Mouse (Mus musculus): ENCODE data around the gene Ciao2b.
"Not testable (repeated sequence)": the region's sequence is repeated elsewhere in the genome, so short reads cannot be mapped to it uniquely, and the experiment has no call there.

Ciao2b gene

DNA sequence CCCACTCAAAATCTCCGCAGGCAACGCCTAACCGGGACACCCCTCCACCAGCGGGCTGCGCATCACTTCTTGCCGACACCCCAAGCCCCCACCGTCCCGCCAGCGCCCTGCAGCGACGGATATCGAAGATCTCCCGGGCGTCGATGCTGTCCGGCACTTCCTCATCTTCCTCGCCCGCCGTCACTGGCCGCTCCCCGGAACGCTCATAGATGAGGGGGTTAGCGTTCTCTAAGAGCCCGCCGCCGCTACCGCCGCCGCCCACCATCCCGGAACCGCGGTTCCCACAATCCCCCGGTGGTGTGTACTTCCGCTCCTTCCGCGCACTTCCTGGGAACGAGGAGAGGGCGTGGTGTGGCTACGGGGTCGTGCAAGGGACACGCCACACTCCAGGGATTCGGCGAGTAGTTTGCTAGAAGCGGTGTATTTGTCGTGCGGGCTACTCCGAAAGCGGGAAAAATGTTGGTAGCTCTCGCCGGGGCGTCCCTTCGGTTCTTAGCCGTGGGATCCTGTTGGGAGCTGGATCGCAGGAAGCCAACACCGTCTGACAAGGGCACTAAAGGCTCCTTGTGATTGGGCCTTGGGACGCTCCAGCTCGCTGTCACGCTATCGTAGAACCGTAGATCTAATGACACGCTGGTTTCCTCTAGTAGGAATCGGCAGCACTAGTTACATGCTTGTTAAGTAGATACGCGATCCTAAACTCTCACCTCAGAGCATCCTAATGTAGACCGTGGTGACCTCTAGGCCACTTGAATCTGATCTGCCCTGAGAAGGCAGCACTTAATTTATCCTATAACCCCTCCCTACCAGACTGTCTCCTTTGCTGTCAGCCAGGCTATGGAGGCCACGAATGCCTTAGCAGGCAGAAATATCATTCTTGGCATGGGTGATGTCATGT, at the start of gene Ciao2b:
Ciao2b (minus strand) TSS at position 540 of the 898 bp plus-strand sequence.
- DNase-seq (ENCODE audit: low read depth, low spot score), result peak; percentile 90

DNA sequence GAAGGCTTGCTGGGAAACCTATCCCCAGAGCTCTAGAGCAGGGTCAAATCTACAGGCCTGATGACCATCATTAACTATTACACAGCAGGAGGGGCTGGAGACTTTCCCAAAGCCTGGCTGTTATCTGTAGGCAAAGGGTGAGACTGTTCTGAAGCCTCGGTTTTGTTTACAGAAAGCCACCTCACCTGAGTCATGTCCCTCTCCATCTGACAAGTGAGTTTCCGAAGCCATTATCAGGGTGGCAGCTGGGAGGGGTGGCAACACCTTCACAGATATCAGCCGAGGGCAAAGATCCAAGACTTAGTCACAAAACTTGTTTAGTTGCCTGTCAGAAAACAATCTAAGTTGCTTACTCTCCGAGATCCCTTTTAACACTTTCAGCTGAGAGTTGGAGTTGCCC, 46.7 kb upstream of the Ciao2b start:
- no peak for DNase-seq (ENCODE audit: low read depth, low spot score)

DNA sequence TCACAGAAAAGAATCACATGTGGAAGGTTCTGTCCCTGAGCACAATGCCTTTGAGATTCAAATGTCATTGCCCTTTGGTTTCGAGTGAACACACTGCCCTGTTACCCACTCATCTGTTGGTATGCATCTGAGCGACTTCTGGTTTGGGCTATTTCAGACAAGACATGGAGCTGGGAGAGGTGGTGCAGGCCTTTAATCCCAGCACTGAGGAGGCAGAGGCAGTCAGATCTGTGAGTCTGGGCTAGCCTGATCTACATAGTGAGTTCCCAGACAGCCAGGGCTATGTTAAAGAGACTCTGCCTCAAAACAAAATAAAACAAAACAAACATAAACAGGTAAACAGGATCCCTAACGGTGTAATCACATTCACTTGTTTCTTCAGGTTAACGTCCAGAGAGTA, 13.8 kb upstream of the Ciao2b start:
- no peak for DNase-seq (ENCODE audit: low read depth, low spot score)

DNA sequence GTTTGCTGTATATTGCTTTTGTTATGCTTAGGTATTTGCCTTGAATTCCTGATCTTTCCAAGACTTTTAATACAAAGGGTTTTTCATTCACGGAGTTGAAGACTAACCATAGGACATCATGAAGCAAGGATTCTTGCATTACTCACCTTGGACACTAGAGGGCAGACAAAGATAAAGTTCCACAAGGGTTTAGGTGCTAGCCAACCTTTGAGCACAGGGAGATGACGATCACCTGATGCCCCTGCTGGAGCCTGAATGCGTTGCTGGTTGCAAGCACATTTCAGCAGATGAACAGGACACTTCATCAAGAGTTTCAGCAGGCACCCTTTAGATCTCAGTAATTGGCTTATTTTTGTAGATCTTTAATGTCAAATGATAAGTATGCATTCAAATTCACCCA, 13.2 kb upstream of the Ciao2b start:
- DNase-seq (ENCODE audit: low read depth, low spot score), result peak; percentile 94

DNA sequence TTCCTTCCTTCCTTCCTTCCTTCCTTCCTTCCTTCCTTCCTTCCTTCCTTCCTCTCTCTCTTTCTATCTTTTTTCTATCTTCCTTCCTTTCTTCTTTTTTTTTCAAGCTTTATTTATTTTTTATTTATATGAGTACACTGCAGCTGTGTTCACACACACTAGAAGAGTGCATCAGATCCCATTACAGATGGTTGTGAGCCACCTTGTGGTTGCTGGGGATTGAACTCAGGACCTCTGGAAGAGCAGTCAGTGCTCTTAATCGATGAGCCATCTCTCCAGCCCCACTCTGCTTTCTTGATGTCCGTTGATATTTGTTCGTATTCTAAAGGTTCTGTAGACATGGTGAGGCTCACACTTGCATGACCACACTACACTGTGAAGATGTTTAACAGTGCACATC, 2.4 kb upstream of the Ciao2b start:
- not testable (repeated sequence) for DNase-seq (ENCODE audit: low read depth, low spot score)

DNA sequence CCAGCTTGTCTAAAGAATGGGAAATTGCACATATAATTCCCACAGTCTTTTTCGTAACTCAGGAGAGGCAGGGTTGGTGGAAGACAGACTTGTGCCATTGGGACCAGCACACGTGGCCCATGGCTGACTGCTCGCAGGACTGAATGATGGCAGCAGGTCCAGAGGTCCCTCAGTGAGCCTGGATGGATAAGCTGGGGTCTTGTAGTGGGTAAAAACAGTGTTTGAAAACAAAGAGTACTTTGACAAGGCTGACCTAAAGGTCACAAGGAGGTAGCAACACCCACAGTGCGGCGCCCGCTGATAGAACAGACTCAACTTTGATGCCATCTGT, 524 bp upstream of the Ciao2b start:
- no peak for DNase-seq (ENCODE audit: low read depth, low spot score)

DNA sequence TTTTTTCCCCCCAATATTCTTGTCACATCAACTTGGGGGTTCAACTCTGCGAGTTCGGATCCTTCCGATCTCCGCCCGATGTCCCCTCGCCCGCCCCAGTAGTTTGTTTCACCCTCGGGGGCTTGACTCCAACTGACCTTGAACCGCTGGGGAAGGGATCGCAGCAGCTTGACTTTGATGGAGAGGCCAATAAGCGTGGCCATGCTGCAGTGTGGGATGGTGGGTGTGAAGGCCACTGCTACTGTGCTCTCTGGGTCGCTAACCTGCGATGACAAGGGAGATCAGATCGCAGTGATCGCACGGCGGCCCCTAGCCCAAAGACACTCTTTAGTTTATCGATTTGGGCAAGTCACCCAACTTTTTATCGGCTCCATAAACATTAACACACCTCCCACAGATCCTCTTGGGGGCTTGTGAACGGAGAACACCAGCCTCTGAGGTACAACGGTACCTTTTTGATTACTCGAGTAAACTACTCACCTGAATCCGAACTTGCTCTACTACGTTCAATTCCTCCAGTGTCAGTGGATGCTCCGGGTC, 864 bp downstream of the Ciao2b start:
- DNase-seq (ENCODE audit: low read depth, low spot score), result peak; percentile 12

DNA sequence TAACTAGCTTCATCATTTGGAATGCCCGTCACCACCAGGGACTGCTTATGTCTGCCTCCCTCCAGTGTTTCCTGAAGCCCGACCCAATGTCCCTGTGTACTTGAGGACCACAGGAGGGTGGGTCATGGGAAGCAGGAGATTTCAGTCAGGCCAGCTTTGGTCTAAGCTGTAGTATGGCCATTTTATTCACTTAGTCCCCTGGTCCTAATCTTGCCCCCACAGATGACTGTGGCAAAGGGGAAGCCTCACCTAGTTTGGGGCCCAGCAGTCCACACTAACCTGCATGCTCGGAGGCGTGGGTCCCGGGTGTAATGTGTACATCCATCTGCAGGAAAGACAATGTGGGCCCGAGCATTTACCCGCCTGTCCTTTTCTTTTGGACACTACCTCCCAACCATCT, 1.5 kb downstream of the Ciao2b start:
- DNase-seq (ENCODE audit: low read depth, low spot score), result no peak

DNA sequence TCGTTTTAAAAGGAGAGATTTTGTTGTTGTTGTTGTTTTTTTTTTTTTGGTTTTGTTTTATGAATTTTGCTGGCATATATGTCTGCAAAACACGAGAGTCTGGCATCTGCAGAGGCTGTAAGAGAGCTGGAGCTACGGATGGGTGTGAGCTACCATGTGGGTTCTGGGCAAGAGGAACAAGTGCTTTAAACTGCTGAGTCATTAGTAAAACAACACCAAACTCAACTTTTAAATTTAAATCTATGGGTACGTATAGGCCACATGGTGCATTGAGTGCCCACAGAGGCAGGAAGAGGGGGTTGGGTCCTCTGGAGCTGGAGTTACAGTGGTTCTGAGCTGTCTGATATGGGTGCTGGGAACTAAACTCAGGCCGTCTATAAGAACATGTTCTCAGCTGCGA, 3.8 kb downstream of the Ciao2b start:
- no peak for DNase-seq (ENCODE audit: low read depth, low spot score)

DNA sequence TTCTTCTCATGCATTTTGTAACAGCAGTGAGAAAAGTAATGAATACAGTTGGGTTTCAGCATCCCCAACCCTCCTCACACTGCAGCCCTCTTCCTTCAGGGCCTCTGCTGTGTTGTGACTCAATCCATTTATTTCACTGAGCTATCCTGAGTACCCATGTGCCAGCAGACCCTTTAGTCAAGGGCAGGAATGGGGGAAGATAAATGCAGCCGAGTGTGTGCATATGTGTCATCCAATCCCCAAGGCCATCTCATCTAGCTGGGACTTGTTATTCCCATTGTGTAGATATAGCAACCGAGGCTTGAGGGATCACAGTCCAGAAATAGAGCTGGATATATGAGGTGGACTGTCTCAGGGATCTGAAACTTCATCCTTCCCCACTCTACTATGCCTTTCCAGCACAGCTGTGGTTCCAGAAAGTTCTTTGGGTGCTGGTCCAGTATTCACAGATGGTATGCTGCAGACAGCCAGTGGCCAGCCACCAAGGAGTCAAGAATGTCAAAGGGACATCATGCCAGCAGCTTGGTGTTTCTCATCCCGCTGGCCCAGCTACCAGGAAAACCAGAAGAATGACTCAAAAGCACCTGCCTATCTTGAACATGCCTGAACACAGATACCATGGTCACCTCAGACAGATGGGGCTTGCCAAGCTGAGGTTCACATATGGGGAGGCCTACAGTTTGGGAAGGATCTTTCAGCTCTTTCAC, 6.6 kb downstream of the Ciao2b start:
- no peak for DNase-seq (ENCODE audit: low read depth, low spot score)

DNA sequence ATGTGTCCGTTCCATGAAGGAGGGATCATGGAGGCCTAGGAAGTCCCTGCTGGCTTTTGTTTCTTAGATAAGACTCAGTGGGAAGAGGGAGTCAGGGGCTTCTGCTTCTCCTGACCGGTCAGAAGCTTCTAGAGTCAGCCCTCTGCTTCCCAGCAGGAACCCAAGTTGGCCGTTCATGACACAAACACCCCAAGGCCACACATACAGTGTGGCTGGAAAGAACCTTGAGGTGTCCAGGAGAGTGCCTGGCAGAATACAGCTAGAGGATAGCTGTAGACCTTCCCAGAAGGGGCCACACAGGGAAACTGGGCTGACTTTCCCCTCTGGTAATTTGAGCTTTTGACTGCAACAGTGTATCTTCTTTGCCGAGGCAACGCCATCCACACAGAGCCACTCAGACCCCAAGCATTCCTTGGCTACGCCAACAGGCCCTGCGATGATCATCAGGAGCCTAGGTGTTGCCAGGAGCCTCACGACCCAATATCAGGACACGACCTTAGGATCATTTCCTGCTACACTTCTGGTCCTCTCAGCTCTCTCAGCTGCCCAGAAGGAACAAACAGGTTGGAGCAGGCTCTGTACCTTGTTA, 8.5 kb downstream of the Ciao2b start:
- no peak for DNase-seq (ENCODE audit: low read depth, low spot score)

DNA sequence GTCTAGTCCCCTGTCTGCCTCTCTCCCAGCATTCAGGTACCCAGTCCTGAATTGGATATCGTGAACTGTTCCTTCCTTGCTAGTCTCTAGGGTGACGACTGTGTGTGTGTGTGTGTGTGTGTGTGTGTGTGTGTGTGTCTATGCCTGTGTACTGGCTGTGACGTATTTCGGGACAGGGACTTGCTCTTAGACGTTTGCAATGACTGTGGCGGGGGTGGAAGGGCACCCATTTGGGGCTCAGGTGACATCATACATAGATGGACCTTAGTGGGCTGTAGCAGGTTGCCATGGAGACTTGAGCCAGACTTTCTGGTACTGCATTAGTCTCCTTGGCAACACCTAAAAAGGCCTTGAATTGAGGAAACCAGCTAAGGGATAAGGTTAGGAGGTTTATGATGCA, 9.3 kb downstream of the Ciao2b start:
- DNase-seq (ENCODE audit: low read depth, low spot score), result peak; percentile 33

DNA sequence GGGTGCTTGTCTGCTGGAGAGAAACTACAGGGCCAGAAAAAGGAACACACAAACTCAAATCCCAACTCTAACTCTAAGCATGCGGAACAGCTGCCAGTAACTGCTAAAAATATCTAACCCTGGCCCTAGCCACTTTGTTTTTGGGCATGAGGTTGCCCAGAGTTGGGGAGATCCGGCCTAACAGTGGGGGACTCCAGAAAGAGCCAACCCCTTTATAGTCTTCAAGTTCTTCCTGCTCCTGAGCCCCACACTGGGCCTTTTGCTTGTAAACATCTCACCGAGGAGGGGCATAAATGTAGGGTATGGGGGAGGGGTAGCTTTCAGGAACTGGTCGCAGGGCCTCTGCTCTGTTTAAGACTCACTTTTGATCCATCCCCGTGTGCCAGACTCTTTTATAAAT, 9.8 kb downstream of the Ciao2b start:
- DNase-seq (ENCODE audit: low read depth, low spot score), result no peak

DNA sequence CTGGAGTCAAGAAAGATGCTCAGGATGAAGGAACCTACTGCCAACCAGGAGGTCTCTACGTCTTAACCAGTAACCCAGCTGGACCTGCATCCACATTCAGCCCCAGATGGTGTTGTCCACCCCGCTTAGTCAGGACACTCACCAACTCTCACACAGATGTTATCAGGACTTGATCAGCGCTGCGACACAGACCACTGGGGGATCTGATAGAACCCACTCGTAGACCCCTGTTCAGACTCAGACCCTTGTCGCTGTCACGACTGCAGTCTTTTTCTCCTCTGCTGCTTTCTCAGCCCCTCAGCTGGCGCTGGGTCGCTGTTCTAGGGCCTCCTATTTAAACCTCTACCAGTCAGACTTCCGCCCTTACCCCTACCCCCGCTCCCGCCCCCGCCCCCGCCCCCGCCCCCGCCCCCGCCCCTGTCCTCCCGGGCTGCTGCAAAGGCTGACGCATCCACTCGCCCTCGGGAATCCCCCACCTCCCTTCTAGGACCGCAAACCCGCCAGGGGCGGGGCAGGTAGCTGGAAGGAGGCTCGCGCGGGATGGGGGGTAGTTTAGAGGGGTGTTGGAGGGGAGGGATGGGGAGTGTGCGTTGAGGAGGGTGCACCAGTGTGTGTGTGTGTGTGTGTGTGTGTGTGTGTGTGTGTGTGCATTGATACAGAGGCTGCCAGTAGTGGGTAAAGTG, 10.6 kb downstream of the Ciao2b start, which contains the start of gene Rrad:
Rrad (minus strand) TSS at position 347 of the 683 bp plus-strand sequence.
- peak; percentile 46 for DNase-seq (ENCODE audit: low read depth, low spot score)

DNA sequence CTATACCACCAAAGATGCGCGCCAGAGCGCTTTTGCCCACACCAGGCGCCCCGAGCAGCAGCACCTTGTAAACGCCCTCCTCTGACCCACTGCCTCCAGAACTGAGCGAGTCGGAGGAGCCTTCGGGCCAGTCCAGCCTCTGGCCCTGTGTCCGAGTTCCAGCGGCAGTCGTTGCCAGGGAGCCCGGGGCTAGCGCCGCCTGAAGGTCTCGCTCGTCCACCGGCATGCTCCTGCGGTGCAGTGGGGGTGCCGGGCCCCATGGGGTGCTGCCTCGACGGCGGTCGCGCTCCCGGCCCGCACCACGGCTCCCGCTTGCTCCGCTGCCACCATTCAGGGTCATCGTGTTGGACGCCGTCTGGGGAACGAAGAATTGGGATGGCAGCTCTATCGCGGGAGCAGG, 11.2 kb downstream of the Ciao2b start:
- peak; percentile 12 for DNase-seq (ENCODE audit: low read depth, low spot score)

DNA sequence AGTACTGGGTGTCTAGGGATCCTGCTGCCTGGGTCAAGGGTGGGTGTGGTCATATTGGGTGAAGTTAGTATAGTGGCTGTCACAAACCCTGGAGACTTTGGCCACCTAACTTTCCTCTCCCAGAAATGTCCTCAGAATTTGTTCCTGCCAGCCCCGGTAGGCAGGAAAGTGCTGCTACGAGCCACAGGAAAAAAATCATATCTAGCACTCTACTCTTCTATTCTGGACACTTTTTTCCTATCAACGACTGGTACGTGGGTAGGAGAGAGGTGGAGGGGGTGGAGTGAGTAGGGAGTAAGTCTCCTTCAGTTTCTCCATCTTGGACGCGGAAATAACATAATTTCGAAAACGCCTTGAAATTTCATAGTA, 11.7 kb downstream of the Ciao2b start:
- no peak for DNase-seq (ENCODE audit: low read depth, low spot score)

DNA sequence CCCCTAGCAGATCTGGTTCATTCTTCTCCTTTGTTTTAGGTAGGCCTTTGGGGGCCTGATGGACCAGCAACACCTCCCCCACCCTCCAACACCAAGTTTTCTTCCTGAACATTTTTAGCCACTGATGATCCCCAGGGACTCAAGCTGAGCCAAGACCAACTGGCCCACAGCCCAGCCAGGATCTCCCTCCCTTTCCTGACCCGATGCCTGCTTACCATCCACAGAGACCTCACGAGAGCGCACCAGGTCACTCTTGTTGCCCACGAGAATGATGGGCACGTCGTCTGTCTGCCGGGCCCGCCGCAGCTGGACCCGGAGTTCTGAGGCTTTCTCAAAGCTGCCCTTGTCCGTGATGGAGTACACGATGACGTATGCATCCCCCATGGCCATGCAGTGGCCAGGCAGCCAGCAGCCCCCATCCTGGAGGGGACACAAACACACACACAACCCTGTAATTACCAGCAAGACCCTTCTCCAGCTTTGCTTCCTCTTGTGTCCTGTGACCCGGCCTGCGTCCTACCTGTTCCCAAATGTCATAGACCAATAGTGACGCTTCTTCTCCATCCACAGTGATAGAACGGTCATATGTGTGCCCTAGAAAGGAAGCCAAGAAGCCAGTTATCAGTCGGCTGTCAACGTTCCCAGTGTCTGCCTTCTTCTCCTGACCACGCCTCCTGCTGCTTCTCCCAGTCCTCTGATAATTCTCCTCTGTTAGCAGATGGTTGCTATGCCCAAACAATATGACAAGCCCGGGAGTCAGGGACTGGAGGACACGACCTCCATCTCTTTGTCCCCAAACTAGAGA, 12.3 kb downstream of the Ciao2b start:
- DNase-seq (ENCODE audit: low read depth, low spot score), result no peak

DNA sequence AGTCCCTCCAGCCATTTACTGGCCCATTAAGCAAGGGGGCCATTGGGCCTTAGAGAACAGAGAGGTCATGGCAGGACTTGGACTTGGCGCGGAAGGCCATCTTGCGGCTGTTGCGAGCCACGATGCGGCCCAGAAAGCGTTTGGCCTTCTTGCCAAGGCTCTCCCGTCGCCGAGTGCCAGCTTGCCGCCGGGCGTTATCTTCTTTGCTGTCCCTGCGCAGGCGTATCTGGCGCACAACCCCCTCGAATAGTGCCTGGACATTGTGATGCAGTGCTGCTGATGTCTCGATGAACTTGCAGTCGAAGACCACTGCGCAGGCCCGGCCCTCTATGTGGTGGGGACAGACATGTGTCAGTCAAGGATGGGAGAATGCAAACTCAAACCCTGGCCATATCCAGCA, 13.4 kb downstream of the Ciao2b start:
- no peak for DNase-seq (ENCODE audit: low read depth, low spot score)

DNA sequence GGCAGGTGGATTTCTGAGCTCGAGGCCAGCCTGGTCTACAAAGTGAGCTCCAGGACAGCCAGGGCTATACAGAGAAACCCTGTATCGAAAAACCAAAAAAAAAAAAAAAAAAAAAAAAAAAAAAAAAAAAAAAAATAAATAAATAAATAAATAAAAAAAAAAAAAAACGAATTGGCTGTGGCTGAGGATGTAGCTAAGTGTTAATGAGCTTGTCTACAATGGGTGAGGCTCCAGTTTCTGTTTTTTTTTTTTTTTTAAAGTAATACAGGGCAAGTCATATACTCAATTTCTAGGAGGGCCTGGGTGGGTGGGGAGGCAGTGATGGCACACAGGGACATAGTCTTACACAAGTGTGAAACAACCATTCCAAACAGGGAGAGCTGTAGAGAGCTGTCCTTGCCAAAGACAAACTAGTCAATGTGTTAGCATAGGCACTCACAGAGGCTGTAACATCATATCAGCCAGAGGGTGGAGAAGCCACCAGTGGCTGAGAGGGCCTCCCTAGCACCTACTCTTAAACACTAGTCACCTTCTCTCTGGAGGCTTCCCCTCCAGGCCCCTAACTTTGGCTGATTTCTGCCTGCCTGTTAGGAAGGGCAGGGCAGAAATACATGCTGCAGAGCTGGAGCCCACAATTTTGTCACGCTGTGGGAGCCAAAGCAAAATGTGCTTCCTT, 14.6 kb downstream of the Ciao2b start:
- DNase-seq (ENCODE audit: low read depth, low spot score), result no peak

DNA sequence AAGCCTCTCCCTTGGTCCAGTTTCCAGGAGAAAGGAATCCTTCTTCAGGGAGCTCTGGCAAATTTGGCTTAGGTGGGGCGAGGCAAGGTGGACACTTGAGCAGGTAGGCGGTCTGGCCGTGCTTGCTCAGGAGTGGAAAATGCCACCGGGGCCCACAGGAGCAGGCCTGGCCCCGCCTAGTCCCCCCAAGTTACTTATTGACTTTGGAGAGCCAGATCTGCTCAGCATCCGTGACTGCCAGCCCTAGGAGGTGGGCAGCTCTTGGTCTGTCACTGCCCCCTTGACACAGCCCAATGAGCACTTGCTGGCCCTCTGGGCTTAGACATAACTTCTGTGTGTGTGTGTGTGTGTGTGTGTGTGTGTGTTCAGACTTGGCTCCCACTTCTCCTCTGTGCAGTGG, 17.6 kb downstream of the Ciao2b start, which contains the start of gene Cdh16:
Cdh16 (minus strand) TSS at position 236 of the 400 bp plus-strand sequence.
- no peak for DNase-seq (ENCODE audit: low read depth, low spot score)

All from R1 (cell line).